Mouse (Mus musculus): ENCODE measurements around the gene Spon1.

GRCm38 (mm10) chr7:113846553-113846952 is 80.8 kb downstream of the Spon1 start:
- TF ChIP-seq CTCF (conservative IDR thresholded peaks at IDR 0.05; ENCODE audit: low read length) (no peak), POU5F1 (IDR thresholded peaks at IDR 0.05; ENCODE audit: borderline replicate concordance, low read length) (no peak), NANOG (IDR thresholded peaks at IDR 0.05; ENCODE audit: borderline replicate concordance, low read length) (no peak)

Data from E14TG2a.4 (cell line).